Mouse (Mus musculus): ENCODE data around the gene Cyth1.

- TF ChIP-seq TAL1 (IDR thresholded peaks at IDR 0.05; ENCODE audit: low read length) = no peak
- no peak for TF ChIP-seq GATA1 (IDR thresholded peaks at IDR 0.05; ENCODE audit: low read length)
These were observed 46.6 kb upstream of the Cyth1 start for GRCm38 (mm10) chr11:118295026-118295425.

Data from erythroblast, embryonic 14.5 days (primary cell).